Mouse (Mus musculus) embryonic facial prominence, embryonic 13.5 days (tissue): Measurements from ENCODE around the gene Syngap1. TPM values are rescaled to one million over a fixed set of nuclear protein-coding genes. Genes with fewer than 3 reads are reported as not detected.

Experiments
- ATAC-seq: fragments of 200-750 bp; cut with Nextera tagmentation; 2 replicates; pipeline ENCODE4 v1.8.0; 2017; ENCODE audit warnings: low read depth; ENCODE audit not compliant: insufficient number of reproducible peaks, insufficient read depth, low FRiP score, low TSS enrichment
- H3K27ac ChIP-seq: fragments of 300-500 bp; sonication (generic); 2 replicates; pipeline ENCODE4 v1.5.1; 2015; ENCODE audit warnings: moderate library complexity, mild to moderate bottlenecking, inconsistent platforms
- H3K27me3 ChIP-seq: fragments of 300-500 bp; sonication (generic); 2 replicates; pipeline ENCODE4 v1.6.1; 2015; ENCODE audit warnings: mild to moderate bottlenecking, inconsistent platforms
- H3K36me3 ChIP-seq: fragments of 300-500 bp; sonication (generic); 2 replicates; pipeline ENCODE4 v1.6.1; 2015; ENCODE audit warnings: mild to moderate bottlenecking, inconsistent platforms
- H3K4me1 ChIP-seq: fragments of 300-500 bp; sonication (generic); 2 replicates; pipeline ENCODE4 v1.6.1; 2015; ENCODE audit warnings: inconsistent platforms
- H3K4me2 ChIP-seq: fragments of 300-500 bp; sonication (generic); 2 replicates; pipeline ENCODE4 v1.6.1; 2015; ENCODE audit warnings: moderate library complexity, mild to moderate bottlenecking, inconsistent platforms
- H3K4me3 ChIP-seq: fragments of 300-500 bp; sonication (generic); 2 replicates; pipeline ENCODE4 v1.5.1; 2015; ENCODE audit warnings: mild to moderate bottlenecking, inconsistent platforms
- H3K9ac ChIP-seq: fragments of 300-500 bp; sonication (generic); 2 replicates; pipeline ENCODE4 v1.6.1; 2015; ENCODE audit warnings: mild to moderate bottlenecking, inconsistent platforms
- H3K9me3 ChIP-seq: fragments of 300-500 bp; sonication (generic); 2 replicates; pipeline ENCODE4 v1.6.1; 2016; ENCODE audit warnings: inconsistent platforms
- WGBS: fragments of 180-500 bp; shearing (Covaris S2); methylation state at CpG from one replicate; pipeline ENCODE4 v1.1.7; 2015; ENCODE audit warnings: mixed read lengths; 5-methylcytosine and 5-hydroxymethylcytosine counted together
- polyA plus RNA-seq: library from polyadenylated mRNA; unstranded; fragments of >200 nt; fragmentation: Nextera tagmentation; extraction: Ambion mirVana; gene quantifications from 2 replicates; pipeline ENCODE4 v1.2.1, GENCODE M21; 2015

Syngap1 gene
- polyA plus RNA-seq, 1 experiment from 2014 or later: 3.7 TPM

DNA sequence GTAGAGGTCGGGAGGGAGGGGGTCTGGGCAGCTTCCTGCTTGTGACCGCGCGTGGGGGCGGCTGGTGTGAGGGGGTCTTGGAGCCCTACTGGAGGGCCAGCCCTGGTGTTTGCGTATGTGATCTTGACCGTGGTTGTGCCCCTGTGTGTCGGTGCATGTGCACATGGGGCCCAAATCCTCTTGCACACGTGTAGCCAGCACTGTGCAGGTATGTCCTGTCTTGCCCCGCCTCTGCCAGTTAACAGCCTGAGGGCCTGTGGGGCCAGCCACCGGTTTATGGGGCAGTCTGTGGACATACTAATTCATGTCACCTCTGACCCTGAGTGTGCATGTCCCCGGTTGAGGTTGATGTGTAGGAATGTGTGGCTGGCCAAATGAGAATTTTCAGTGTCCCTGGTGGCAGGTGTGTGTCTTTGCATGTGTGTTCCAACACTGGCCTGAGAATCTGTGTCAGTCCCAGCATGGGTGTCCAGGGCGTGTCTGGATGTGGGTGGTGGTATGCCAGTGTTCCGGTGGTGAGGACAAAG lies 8.1 kb downstream of the Syngap1 start:
- no peaks in the 10 kb centered on the region for H3K27me3 ChIP-seq
- peak overlapping the region; percentile 69 for H3K4me3 ChIP-seq
- H3K9me3 ChIP-seq: no peaks in the 10 kb centered on the region
- H3K27ac ChIP-seq: peak overlapping the region; percentile 72
- ATAC-seq: no peak
- WGBS: 7% methylated on average over 13 of the region's 14 CpGs
- H3K36me3 ChIP-seq: peaks cover 6% of the 10 kb centered on the region; the same call in 1 of the 2 replicates
- H3K4me1 ChIP-seq: peaks cover 79% of the 10 kb centered on the region
- H3K4me2 ChIP-seq: peak overlapping the region; percentile 92
- H3K9ac ChIP-seq: peak overlapping the region; percentile 84

DNA sequence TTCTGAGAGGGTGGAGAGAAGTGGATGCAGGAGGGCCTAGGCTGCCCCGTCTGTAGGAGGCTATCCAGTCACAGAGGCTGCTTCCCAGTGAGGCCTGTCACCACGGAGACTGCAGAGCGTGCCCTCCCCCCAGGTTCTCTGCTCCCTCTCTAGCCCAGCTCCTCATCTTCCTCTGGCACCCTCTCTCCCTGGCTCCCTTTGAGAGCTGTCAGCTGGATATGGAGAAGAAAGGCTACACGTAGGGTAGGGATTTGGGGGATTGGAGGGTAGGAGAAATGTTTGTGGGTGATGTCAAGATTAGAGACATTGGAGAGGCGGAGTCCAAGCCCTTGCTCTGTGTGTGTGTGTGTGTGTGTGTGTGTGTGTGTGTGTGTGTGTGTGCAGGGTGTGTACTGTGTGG lies 8.8 kb downstream of the Syngap1 start:
- Histone ChIP-seq H3K27me3 (no peaks in the 10 kb centered on the region), H3K4me2 (peak overlapping the region; percentile 92), H3K27ac (peak overlapping the region; percentile 72), H3K9me3 (no peaks in the 10 kb centered on the region), H3K4me3 (no peak overlapping the region; the same call in 1 of the 2 replicates), H3K9ac (peak overlapping the region; percentile 54), H3K36me3 (peaks cover 10% of the 10 kb centered on the region), H3K4me1 (peaks cover 79% of the 10 kb centered on the region)
- WGBS: 37% methylated on average over 5 of the region's 5 CpGs
- no peak for ATAC-seq

DNA sequence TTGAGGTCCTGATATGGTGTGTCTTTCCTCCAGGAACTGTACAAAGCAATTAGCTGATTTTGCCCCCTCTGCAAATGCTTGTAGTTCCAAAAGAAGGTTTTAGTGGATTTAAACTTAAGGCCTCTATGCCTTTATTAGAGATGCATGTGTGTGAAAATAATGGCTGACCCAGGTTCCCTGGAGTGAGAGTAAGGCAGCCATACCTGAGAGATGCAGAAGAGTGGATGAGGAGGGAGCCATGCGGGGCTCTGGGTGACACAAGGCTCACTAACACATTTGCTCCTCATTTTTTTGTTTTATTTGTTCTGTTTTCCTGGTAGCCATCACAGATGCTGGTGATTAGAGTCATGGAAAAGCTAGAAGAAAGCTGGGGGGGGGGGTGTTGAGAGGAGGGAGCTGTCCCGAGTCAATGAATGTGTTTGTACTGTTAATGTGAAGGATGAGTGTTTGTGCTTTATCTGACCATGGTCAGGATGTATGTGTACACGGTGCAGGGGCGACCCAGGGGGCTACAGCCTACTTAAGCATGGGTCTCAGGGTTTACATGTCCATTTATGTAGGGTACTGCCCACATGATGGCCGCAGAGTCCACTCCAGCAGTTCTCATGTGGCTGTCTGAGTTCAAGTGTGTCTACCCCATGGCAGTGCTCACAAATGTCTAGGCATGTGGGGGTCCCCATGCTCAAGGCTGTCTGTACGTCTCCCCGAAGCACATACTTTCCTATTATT lies 9.7 kb downstream of the Syngap1 start:
- 21% methylated on average over 7 of the region's 7 CpGs for WGBS
- Histone ChIP-seq H3K36me3 (peaks cover 12% of the 10 kb centered on the region), H3K4me3 (peak overlapping the region; percentile 42), H3K27me3 (no peaks in the 10 kb centered on the region), H3K27ac (peak overlapping the region; percentile 84), H3K9me3 (no peaks in the 10 kb centered on the region), H3K4me1 (peaks cover 74% of the 10 kb centered on the region), H3K4me2 (peak overlapping the region; percentile 83), H3K9ac (peak overlapping the region; percentile 71)
- ATAC-seq: no peak

DNA sequence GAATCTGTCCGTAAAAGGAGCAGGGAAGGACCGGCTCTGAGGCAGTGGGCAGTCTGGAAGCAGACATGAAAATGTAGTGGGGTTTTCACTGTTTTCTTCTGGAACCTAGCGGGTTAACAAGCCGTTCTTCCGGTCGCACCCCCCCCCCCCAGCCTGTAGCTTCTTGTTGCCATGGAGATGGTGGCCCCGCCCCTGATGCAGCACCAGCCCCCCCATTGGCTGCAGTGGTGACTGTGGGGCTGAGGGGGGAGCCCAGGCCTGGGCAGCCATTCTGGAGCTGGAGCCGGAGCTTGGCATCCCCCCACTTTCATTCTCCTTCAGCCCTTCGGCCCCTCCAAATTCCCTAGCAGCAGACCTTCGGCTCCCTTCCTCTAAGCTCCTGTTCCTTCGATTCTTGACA lies 10.4 kb downstream of the Syngap1 start:
- under 1% methylated on average over 11 of the region's 11 CpGs for WGBS
- Histone ChIP-seq H3K4me1 (peaks cover 67% of the 10 kb centered on the region), H3K27ac (peak overlapping the region; percentile 84), H3K9ac (peak overlapping the region; percentile 71), H3K4me3 (peak overlapping the region; percentile 42), H3K9me3 (no peaks in the 10 kb centered on the region), H3K36me3 (peaks cover 19% of the 10 kb centered on the region), H3K4me2 (peak overlapping the region; percentile 83), H3K27me3 (no peaks in the 10 kb centered on the region)
- peak; percentile 71 for ATAC-seq

DNA sequence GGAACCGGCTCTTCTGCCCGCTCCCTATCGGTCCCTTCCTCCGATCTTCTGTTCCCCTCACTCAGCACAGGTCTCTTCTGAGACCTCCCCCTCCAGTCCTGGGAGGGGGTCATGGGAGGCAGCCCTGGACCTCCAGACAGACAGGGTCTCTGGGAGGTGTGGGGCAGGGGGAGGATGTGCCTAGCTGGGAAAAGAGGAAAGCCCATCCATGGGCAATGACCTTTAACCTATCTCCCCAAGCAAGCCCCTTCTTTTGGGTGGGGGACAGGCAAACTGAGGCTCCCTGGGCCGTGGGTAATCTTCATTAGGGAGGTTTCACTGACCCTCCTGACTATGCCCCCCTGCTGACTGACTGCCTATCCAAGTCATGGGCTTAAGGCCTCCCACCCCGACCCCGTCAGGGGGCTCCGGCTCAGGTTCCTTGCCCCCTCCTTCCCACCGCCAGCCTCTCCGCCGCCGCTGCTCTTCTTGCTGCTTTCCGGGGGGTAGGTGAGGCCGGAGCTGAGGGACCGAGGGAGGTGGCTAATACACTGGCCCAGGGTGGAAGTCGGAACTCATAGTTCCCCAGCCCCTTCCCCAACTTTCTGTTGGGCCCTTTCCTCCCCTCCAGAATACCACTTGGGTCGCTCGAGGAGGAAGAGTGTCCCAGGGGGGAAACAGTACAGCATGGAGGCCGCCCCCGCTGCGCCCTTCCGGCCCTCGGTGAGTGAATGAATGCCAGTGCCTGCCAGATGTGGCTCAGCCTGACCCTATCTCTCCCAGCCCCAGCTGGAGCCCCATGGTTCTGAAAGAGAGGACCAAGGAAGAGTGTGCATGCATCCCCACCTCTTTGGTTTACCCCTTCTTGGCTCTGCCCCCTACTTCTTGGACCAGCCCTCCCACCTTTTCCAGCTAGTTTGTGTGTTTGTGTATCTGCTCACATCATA lies 11.2 kb downstream of the Syngap1 start:
- Histone ChIP-seq H3K9me3 (no peaks in the 10 kb centered on the region), H3K4me1 (peaks cover 59% of the 10 kb centered on the region), H3K4me2 (peak overlapping the region; percentile 83), H3K27ac (peak overlapping the region; percentile 84), H3K9ac (peak overlapping the region; percentile 71), H3K27me3 (no peaks in the 10 kb centered on the region), H3K4me3 (peak overlapping the region; percentile 42), H3K36me3 (peaks cover 27% of the 10 kb centered on the region)
- ATAC-seq: no peak
- WGBS: 2% methylated on average over 23 of the region's 23 CpGs

DNA sequence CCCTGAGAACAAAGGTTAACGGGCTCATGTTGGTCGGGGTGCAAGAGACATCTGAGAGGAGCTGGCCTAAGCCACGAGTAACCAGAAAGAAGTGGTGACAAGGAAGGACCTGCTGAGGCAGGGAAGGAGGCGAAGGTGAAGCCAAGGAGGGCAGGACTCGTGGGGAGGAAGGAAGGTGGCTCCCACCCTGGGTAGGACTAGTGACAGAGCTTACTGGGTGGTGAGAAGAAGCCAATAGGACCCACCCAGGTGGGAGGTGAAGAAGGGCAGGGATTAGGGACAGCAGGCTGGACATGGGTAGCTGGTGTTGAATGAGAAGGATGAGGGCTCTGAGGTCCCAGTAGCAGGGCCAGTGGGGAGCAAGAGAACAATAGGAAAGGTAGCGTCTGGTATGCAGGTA lies 12.1 kb downstream of the Syngap1 start:
- Histone ChIP-seq H3K9me3 (no peaks in the 10 kb centered on the region), H3K4me3 (peak overlapping the region; percentile 42), H3K27ac (no peak overlapping the region), H3K4me2 (peak overlapping the region; percentile 83), H3K9ac (peak overlapping the region; percentile 71), H3K4me1 (peaks cover 52% of the 10 kb centered on the region), H3K27me3 (no peaks in the 10 kb centered on the region), H3K36me3 (peaks cover 37% of the 10 kb centered on the region)
- WGBS: 27% methylated on average over 6 of the region's 6 CpGs
- no peak for ATAC-seq

DNA sequence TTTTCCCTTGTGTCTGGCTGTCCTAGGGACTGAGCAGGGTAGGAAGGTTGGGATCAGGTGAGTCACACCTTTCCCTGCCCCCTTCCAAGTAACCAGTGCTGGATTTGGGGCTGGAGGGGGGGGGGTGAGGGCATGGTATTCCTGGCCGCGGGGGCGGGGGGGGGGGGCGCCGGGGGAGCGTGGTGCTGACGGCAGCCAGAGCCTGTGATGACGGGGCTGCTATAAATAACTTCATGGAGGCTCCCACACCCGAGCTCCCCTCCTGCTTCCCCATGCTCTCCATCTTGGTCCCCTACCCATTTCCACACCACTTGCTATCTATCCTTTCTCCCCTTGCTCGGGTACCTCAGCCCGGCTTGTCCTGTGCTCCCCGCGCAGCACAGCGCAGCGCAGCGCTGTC lies 12.7 kb downstream of the Syngap1 start:
- H3K27me3 ChIP-seq: no peaks in the 10 kb centered on the region
- no peak overlapping the region for H3K27ac ChIP-seq
- H3K4me1 ChIP-seq: peaks cover 52% of the 10 kb centered on the region
- no peak for ATAC-seq
- peak overlapping the region; percentile 83 for H3K4me2 ChIP-seq
- WGBS: 20% methylated on average over 9 of the region's 16 CpGs
- peak overlapping the region; percentile 71 for H3K9ac ChIP-seq
- H3K9me3 ChIP-seq: no peaks in the 10 kb centered on the region
- H3K4me3 ChIP-seq: peak overlapping the region; percentile 42
- peaks cover 42% of the 10 kb centered on the region for H3K36me3 ChIP-seq

DNA sequence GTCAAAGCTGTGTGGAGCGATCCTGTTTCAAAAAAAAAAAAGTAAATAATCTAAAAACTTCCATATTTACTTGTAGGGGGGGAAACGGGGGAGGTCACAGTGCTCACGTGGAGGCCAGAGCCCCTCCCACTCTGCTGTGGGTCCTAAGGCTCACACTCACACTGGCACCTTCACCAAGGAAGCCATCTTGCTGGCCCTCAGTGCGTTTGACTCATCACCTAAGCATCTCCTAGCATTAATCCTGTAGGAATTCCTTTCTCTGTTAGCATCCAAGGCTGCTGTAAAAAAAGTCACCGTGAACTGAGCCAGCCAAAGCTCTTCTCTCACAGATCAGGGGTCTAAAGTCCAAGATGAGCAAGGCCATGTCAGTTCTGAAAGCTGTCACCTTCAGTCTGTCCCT lies 15.3 kb downstream of the Syngap1 start:
- 81% methylated on average over 5 of the region's 5 CpGs for WGBS
- H3K36me3 ChIP-seq: peaks cover 67% of the 10 kb centered on the region
- ATAC-seq: no peak
- H3K27ac ChIP-seq: no peak overlapping the region
- H3K9ac ChIP-seq: no peak overlapping the region
- no peaks in the 10 kb centered on the region for H3K9me3 ChIP-seq
- H3K4me2 ChIP-seq: no peak overlapping the region
- no peaks in the 10 kb centered on the region for H3K27me3 ChIP-seq
- H3K4me1 ChIP-seq: peaks cover 28% of the 10 kb centered on the region
- H3K4me3 ChIP-seq: no peak overlapping the region

DNA sequence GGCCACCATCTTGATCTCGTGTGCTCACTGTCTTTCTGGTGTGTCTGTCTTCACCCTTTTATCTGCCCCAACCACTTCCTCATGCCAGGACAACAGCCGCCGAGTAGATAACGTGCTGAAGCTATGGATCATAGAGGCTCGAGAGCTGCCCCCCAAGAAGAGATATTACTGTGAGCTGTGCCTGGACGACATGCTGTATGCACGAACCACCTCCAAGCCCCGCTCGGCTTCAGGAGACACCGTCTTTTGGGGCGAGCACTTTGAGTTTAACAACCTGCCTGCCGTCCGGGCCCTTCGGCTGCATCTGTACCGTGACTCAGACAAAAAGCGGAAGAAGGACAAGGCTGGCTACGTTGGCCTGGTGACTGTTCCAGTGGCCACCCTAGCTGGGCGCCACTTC lies 15.8 kb downstream of the Syngap1 start:
- Histone ChIP-seq H3K4me3 (no peak overlapping the region), H3K9me3 (no peaks in the 10 kb centered on the region), H3K36me3 (peaks cover 73% of the 10 kb centered on the region), H3K27me3 (no peaks in the 10 kb centered on the region), H3K4me1 (peaks cover 22% of the 10 kb centered on the region), H3K27ac (no peak overlapping the region), H3K9ac (no peak overlapping the region), H3K4me2 (no peak overlapping the region)
- 91% methylated on average over 18 of the region's 18 CpGs for WGBS
- no peak for ATAC-seq

DNA sequence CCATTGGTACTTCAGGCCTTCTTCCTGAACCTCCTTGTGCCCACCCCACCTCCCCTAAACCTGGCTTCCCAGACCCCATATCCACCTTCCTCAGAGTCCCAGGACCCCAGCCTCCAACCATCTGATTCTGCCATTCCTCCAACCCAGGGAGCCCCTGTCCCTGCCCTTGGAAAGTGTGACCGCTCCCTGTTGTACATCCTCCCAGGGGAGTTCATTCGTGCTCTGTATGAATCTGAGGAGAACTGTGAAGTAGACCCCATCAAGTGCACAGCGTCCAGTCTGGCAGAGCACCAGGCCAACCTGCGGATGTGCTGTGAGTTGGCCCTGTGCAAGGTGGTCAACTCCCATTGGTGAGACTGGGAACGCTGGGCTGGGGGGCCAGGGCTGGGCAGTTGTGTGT lies 16.8 kb downstream of the Syngap1 start:
- Histone ChIP-seq H3K27ac (no peak overlapping the region), H3K27me3 (no peaks in the 10 kb centered on the region), H3K9ac (no peak overlapping the region), H3K4me3 (no peak overlapping the region), H3K9me3 (no peaks in the 10 kb centered on the region), H3K4me2 (no peak overlapping the region), H3K36me3 (peaks cover 82% of the 10 kb centered on the region), H3K4me1 (peaks cover 12% of the 10 kb centered on the region)
- WGBS: 91% methylated on average over 5 of the region's 5 CpGs
- ATAC-seq: no peak

- Histone ChIP-seq H3K27me3 (no peaks in the 10 kb centered on the region), H3K9me3 (no peaks in the 10 kb centered on the region), H3K27ac (no peak overlapping the region), H3K4me3 (no peak overlapping the region), H3K9ac (no peak overlapping the region), H3K36me3 (peaks cover 90% of the 10 kb centered on the region), H3K4me1 (peaks cover 2% of the 10 kb centered on the region), H3K4me2 (no peak overlapping the region)
- WGBS: 53% methylated on average over 5 of the region's 5 CpGs
- no peak for ATAC-seq
These were observed 17.8 kb downstream of the Syngap1 start for GRCm38 (mm10) chr17:26958880-26959279.
